Mouse (Mus musculus) limb, embryonic 11.5 days (tissue): ENCODE data around the gene Tnfrsf4. TPM values are rescaled to one million over a fixed set of nuclear protein-coding genes. Genes with fewer than 3 reads are reported as not detected.

ENCODE experiments used
- ATAC-seq: fragments of 200-750 bp; cut with Nextera tagmentation; 2 replicates; pipeline ENCODE4 v1.8.0; 2017; ENCODE audit warnings: low read depth; ENCODE audit not compliant: insufficient number of reproducible peaks, low FRiP score, low TSS enrichment
- DNase-seq: peaks from one replicate; pipeline ENCODE4 v3.0.0-alpha.2; 2015; ENCODE audit warnings: low spot score
- H3K27ac ChIP-seq: fragments of 300-500 bp; sonication (generic); replicated peaks from 2 replicates; pipeline ENCODE4 v1.5.1; 2014; ENCODE audit warnings: low read depth, mild to moderate bottlenecking, low read length
- H3K27me3 ChIP-seq: fragments of 300-500 bp; sonication (generic); 2 replicates; pipeline ENCODE4 v1.6.1; 2014; ENCODE audit warnings: mild to moderate bottlenecking, low read length, mixed read lengths; ENCODE audit not compliant: control insufficient read depth, insufficient read depth
- H3K36me3 ChIP-seq: fragments of 300-500 bp; sonication (generic); 2 replicates; pipeline ENCODE4 v1.6.1; 2014; ENCODE audit warnings: mild to moderate bottlenecking, low read length, moderate library complexity, mixed read lengths; ENCODE audit not compliant: control insufficient read depth, insufficient read depth
- H3K4me1 ChIP-seq: fragments of 300-500 bp; sonication (generic); 2 replicates; pipeline ENCODE4 v1.6.1; 2014; ENCODE audit warnings: low read length, mixed read lengths; ENCODE audit not compliant: control insufficient read depth, insufficient read depth
- H3K4me2 ChIP-seq: fragments of 300-500 bp; sonication (generic); 2 replicates; pipeline ENCODE4 v1.6.1; 2014; ENCODE audit warnings: low read depth, mild to moderate bottlenecking, moderate library complexity; ENCODE audit not compliant: severe bottlenecking
- H3K4me3 ChIP-seq: fragments of 300-500 bp; sonication (generic); 2 replicates; pipeline ENCODE4 v1.5.1; 2014; ENCODE audit warnings: low read depth, low read length
- H3K9ac ChIP-seq: fragments of 300-500 bp; sonication (generic); 2 replicates; pipeline ENCODE4 v1.6.1; 2014; ENCODE audit warnings: mild to moderate bottlenecking, low read length
- H3K9me3 ChIP-seq: fragments of 300-500 bp; sonication (generic); 2 replicates; pipeline ENCODE4 v1.6.1; 2016; ENCODE audit warnings: low read length; ENCODE audit not compliant: control insufficient read depth
- WGBS: fragments of 180-500 bp; shearing (Covaris S2); extraction: QIAGEN DNeasy Blood & Tissue Kit; methylation state at CpG from one replicate; pipeline ENCODE4 v1.1.7; 2014; 5-methylcytosine and 5-hydroxymethylcytosine counted together
- microRNA counts: library from miRNA; unstranded; fragments of <30 nt; microRNA quantifications from one replicate; lab custom pipeline; 2016
- microRNA-seq: library from miRNA; unstranded; fragments of <30 nt; microRNA quantifications from one replicate; pipeline ENCODE4, GENCODE M21; 2016
- polyA plus RNA-seq: library from polyadenylated mRNA; unstranded; fragments of >200 nt; fragmentation: Nextera tagmentation; extraction: Ambion mirVana; gene quantifications from 2 replicates; pipeline ENCODE4 v1.2.1, GENCODE M21; 2014

Gene Tnfrsf4
- polyA plus RNA-seq, 1 experiment from 2014 or later = 0.29 TPM

DNA sequence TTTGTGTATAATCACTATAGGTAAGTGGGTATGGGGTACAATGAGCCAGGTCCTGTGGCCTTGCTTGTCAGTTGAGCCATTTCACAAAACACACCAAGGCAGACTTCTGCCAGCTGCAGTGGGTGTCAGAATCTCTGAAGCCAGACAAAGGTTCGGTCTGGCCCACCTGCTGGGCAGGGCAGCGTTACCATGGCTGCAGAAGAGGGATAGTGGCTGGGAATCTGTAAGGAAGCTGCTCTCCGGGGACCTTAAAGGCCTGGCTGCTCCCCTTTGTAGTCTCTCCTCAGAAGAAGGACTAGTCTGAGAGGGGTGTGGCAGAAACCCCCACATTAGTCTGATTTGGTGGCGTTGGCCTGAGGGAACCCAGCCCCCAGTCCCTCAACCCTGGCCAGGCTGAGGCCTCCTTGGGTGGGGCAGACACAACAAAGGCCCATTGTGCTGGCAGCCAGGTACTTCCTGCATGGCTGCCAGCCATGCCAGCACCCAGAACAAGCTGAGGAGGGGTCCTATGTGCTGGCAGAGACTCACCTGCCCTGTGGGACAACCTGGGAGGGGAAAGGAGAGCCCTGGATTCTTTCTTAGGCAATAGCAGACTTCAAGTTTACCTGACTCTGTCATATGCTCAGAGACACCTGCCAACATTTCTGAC, 50.3 kb downstream of the Tnfrsf4 start:
- Histone ChIP-seq H3K36me3 (no peaks in the 10 kb centered on the region), H3K27ac (no peak overlapping the region), H3K9me3 (no peaks in the 10 kb centered on the region), H3K4me1 (0 out of 2 replicates have a peak, but pooled peaks cover 3% of the 10 kb centered on the region), H3K4me2 (no peak overlapping the region), H3K4me3 (no peak overlapping the region), H3K9ac (no peak overlapping the region), H3K27me3 (no peaks in the 10 kb centered on the region)
- ATAC-seq (no peak), DNase-seq (no peak)
- 12% methylated on average over 4 of the region's 4 CpGs for WGBS

DNA sequence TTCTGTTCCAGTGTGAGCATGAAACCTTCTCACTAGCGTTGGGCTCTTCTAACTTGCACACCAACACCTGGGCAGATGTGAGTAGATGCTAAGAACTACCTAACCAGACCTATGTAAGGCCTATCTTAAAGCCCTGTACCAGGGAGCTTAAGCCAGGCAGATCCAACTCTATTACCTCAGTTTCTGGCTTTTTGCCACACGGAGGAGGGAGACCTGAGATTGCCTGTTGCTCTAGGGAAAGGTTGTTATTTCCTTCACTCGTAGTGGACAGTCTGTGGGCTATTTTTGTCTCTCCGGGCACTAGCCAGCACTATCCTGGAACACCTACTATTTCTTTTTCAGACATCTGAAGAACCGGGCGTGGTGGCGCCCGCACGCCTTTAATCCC, 50.9 kb downstream of the Tnfrsf4 start:
- 84% methylated on average over 9 of the region's 9 CpGs for WGBS
- H3K27me3 ChIP-seq = no peaks in the 10 kb centered on the region
- ATAC-seq (no peak), DNase-seq (no peak)
- H3K9me3 ChIP-seq = no peaks in the 10 kb centered on the region
- no peak overlapping the region for H3K4me3 ChIP-seq
- 0 out of 2 replicates have a peak, but pooled peaks cover 3% of the 10 kb centered on the region for H3K4me1 ChIP-seq
- H3K27ac ChIP-seq = no peak overlapping the region
- H3K9ac ChIP-seq = no peak overlapping the region
- H3K4me2 ChIP-seq = no peak overlapping the region
- no peaks in the 10 kb centered on the region for H3K36me3 ChIP-seq

DNA sequence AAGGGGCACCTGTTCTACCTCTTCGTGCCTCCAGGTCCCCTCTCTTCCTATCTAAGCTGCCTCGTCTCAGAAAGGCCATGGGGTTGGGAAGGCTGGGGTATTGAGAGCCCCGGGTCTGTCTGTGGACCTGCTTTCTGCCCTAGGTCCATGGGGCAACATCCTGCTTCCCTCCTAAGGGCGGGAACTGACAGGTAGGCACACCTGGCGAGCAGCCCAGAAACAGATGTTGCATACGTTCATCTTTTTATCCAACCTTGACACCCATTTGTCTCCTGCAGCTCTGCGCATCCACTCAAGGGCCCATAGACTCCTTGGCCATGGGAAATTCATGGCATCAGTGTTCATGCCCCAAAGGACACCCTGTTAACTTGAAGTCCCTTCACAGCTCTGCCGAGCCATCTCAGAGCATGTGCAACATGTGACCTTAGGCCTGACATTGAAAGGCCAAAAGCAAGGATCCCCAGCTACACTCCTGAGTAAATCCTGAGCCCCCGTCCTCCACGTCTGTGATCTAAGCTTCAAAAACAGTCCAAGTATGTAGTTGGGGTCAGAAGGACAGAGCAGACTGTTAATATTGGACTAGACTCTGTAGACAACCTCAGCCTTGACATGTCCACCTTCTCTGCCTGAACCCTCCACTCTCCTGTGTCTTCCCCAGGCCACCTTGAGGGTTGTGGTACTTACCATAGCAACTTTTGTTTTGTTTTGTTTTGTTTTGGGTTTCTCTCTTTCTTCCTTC, 51.7 kb downstream of the Tnfrsf4 start:
- Histone ChIP-seq H3K27ac (no peak overlapping the region), H3K36me3 (no peaks in the 10 kb centered on the region), H3K4me2 (no peak overlapping the region), H3K4me1 (peaks cover 3% of the 10 kb centered on the region), H3K27me3 (no peaks in the 10 kb centered on the region), H3K4me3 (no peak overlapping the region), H3K9me3 (no peaks in the 10 kb centered on the region), H3K9ac (no peak overlapping the region)
- no peak for ATAC-seq
- 83% methylated on average over 10 of the region's 10 CpGs for WGBS
- no peak for DNase-seq

MicroRNA genes within 50 kb of the gene (microRNA counts, 519-probe panel; counts per million panel counts)
- microRNA mmu-miR-200a (lab: Ali Mortazavi, UCI) (2,841 counts per million, percentile 32 among the panel's probes with 10 or more counts), microRNA mmu-miR-200b (lab: Ali Mortazavi, UCI) (4,079 counts per million, percentile 60 among the panel's probes with 10 or more counts), microRNA mmu-miR-429 (lab: Ali Mortazavi, UCI) (4,664 counts per million, percentile 75 among the panel's probes with 10 or more counts)

Small RNA genes within 50 kb of the gene (microRNA-seq; reads per million reads assigned to microRNA genes)
- gene Mir200a = 179 reads per million, percentile 56 among the genes with 10 or more reads in this experiment
- gene Mir200b = 867 reads per million, percentile 73 among the genes with 10 or more reads in this experiment
- 2,858 reads per million, percentile 85 among the genes with 10 or more reads in this experiment for gene Mir429

Other genes with a start within 250 kb of the Tnfrsf4 start
- gene Vwa1, start 239.1 kb upstream of the Tnfrsf4 start, polyA plus RNA-seq = 5.3 and 6.0 TPM in 2 replicates
- 0.19 and 0.34 TPM in 2 replicates for gene Tmem88b, start 228.0 kb upstream of the Tnfrsf4 start, polyA plus RNA-seq
- not detected in 2 replicates for gene Ankrd65, start 223.4 kb upstream of the Tnfrsf4 start, polyA plus RNA-seq
- gene Mrpl20, start 211.0 kb upstream of the Tnfrsf4 start, polyA plus RNA-seq = 238 and 245 TPM in 2 replicates
- gene Ccnl2, start 201.4 kb upstream of the Tnfrsf4 start, polyA plus RNA-seq = 181 and 203 TPM in 2 replicates
- gene Aurkaip1, start 182.6 kb upstream of the Tnfrsf4 start, polyA plus RNA-seq = 132 and 138 TPM in 2 replicates
- 41.8 and 49.3 TPM in 2 replicates for gene Mxra8, start 174.2 kb upstream of the Tnfrsf4 start, polyA plus RNA-seq
- 8.1 and 9.1 TPM in 2 replicates for gene Dvl1, start 166.4 kb upstream of the Tnfrsf4 start, polyA plus RNA-seq
- gene Tas1r3, start 150.5 kb upstream of the Tnfrsf4 start, polyA plus RNA-seq = 0.24 and 0.28 TPM in 2 replicates
- 19.2 and 20.4 TPM in 2 replicates for gene Cptp, start 144.4 kb upstream of the Tnfrsf4 start, polyA plus RNA-seq
- 89.4 and 91.1 TPM in 2 replicates for gene Ints11, start 144.3 kb upstream of the Tnfrsf4 start, polyA plus RNA-seq
- gene Pusl1, start 122.1 kb upstream of the Tnfrsf4 start, polyA plus RNA-seq = 42.4 and 45.5 TPM in 2 replicates
- gene Acap3, start 122.0 kb upstream of the Tnfrsf4 start, polyA plus RNA-seq = 17.8 and 18.4 TPM in 2 replicates
- 163 and 169 TPM in 2 replicates for gene Ube2j2, start 70.0 kb upstream of the Tnfrsf4 start, polyA plus RNA-seq
- gene C1qtnf12, start 51.5 kb upstream of the Tnfrsf4 start, polyA plus RNA-seq = 24.3 and 28.5 TPM in 2 replicates
- gene B3galt6, start 21.2 kb upstream of the Tnfrsf4 start, polyA plus RNA-seq = 15.4 and 16.4 TPM in 2 replicates
- gene Sdf4, start 21.0 kb upstream of the Tnfrsf4 start, polyA plus RNA-seq = 131 and 142 TPM in 2 replicates
- gene Tnfrsf18, start 12.3 kb downstream of the Tnfrsf4 start, polyA plus RNA-seq = 0.62 and 0.65 TPM in 2 replicates
- 0.33 and 0.55 TPM in 2 replicates for gene Ttll10, start 45.6 kb downstream of the Tnfrsf4 start, polyA plus RNA-seq
- 61.9 and 71.4 TPM in 2 replicates for gene 9430015G10Rik, start 96.1 kb downstream of the Tnfrsf4 start, polyA plus RNA-seq
- gene Rnf223, start 116.7 kb downstream of the Tnfrsf4 start, polyA plus RNA-seq = 0.81 and 1.0 TPM in 2 replicates
- gene Agrn, start 183.6 kb downstream of the Tnfrsf4 start, polyA plus RNA-seq = 38.6 and 41.5 TPM in 2 replicates
- 0.20 TPM in 1 of 2 replicates, not detected in the other for gene Isg15, start 187.0 kb downstream of the Tnfrsf4 start, polyA plus RNA-seq
- 0.28 and 0.70 TPM in 2 replicates for gene AW011738, start 189.5 kb downstream of the Tnfrsf4 start, polyA plus RNA-seq
- gene Perm1, start 202.0 kb downstream of the Tnfrsf4 start, polyA plus RNA-seq = 0.26 and 0.35 TPM in 2 replicates
- gene Plekhn1, start 221.0 kb downstream of the Tnfrsf4 start, polyA plus RNA-seq = 20.1 and 20.2 TPM in 2 replicates
- gene Noc2l, start 222.2 kb downstream of the Tnfrsf4 start, polyA plus RNA-seq = 86.4 and 92.0 TPM in 2 replicates
- gene Samd11, start 241.8 kb downstream of the Tnfrsf4 start, polyA plus RNA-seq = 0.60 and 0.61 TPM in 2 replicates